Mouse (Mus musculus) forebrain, postnatal 0 days (tissue): ENCODE measurements at regions not wholly inside any gene's neighbourhood (a gene's known extent, or its start where the extent isn't known, plus 50 kb on each side); places are given as distances from the start of the nearest gene placed in this dataset.

Experiments used
- ATAC-seq: fragments of 200-750 bp; cut with Nextera tagmentation; 2 replicates; pipeline ENCODE4 v1.8.0; 2017; ENCODE audit warnings: mild to moderate bottlenecking, moderate library complexity
- DNase-seq: peaks from one replicate; pipeline ENCODE4 v3.0.0-alpha.2; 2015
- H3K27ac ChIP-seq: fragments of 300-500 bp; sonication (generic); 2 replicates; pipeline ENCODE4 v1.5.1; 2014; ENCODE audit warnings: low read depth, mild to moderate bottlenecking, antibody characterized with exemption, low read length, moderate library complexity, mixed read lengths
- H3K27me3 ChIP-seq: fragments of 300-500 bp; sonication (generic); 2 replicates; pipeline ENCODE4 v1.6.1; 2014; ENCODE audit warnings: mild to moderate bottlenecking, low read length, mixed read lengths; ENCODE audit not compliant: insufficient read depth
- H3K36me3 ChIP-seq: fragments of 300-500 bp; sonication (generic); 2 replicates; pipeline ENCODE4 v1.6.1; 2014; ENCODE audit warnings: mild to moderate bottlenecking, moderate library complexity; ENCODE audit not compliant: insufficient read depth
- H3K4me1 ChIP-seq: fragments of 300-500 bp; sonication (generic); 2 replicates; pipeline ENCODE4 v1.6.1; 2014; ENCODE audit warnings: antibody characterized with exemption; ENCODE audit not compliant: insufficient read depth
- H3K4me2 ChIP-seq: fragments of 300-500 bp; sonication (generic); 2 replicates; pipeline ENCODE4 v1.6.1; 2014; ENCODE audit warnings: low read depth, mild to moderate bottlenecking, moderate library complexity
- H3K4me3 ChIP-seq: fragments of 300-500 bp; sonication (generic); 2 replicates; pipeline ENCODE4 v1.5.1; 2014; ENCODE audit warnings: low read depth, low read length, mixed read lengths
- H3K9ac ChIP-seq: fragments of 300-500 bp; sonication (generic); 2 replicates; pipeline ENCODE4 v1.6.1; 2014; ENCODE audit warnings: mild to moderate bottlenecking
- H3K9me3 ChIP-seq: fragments of 300-500 bp; sonication (generic); 2 replicates; pipeline ENCODE4 v1.6.1; 2016; ENCODE audit warnings: low read length
- CTCF ChIP-seq: sonication (generic); IDR thresholded peaks from 2 replicates; pipeline ENCODE4 v1.5.1; 2016; ENCODE audit warnings: antibody characterized with exemption, control low read depth, low read depth
- WGBS: fragments of 180-500 bp; shearing (Covaris S2); extraction: QIAGEN DNeasy Blood & Tissue Kit; methylation state at CpG from one replicate; pipeline ENCODE4 v1.1.7; 2014; 5-methylcytosine and 5-hydroxymethylcytosine counted together

DNA sequence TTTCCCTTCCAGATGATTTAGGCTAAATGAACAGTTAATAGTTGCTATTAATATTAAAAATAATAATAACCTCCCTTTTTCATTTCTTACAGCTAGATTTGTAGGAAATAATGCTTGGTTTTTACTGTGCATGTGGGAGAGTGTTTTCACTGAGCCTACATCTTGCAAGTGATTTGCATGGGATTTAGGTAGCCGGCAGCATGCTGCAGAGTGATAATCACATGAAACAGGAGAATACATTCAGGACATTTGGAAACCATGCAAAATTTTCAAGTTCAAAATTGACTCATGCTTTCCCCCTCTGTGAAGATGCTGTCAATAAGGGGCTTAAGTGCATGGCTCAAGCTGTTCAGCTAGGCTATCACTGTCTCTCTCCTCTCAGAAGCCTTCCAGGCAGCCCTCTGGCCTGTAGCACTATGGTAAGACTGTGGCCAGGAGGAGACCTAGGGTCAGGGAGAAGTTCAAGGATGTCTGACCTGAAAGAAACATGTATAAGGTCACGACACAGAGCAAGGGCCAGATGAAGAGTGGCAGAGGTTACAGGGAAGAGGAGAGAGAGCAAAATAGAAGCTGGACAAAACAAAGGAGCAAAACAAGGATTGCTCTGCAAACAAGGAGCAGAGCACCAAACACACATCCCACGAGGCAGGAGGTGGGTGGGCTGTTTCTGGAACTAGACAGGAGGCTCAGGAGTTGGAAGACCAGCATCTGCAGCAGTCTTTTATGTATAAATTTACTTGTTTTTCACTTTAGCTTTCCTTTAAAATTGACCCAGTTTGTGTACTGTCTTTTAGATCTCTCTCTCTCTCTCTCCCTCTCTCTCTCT is 177.5 kb downstream of the Tmem161b start:
- H3K9me3 ChIP-seq = no peaks in the 10 kb centered on the region
- ATAC-seq (peak; percentile 43; the same call in 1 of the 2 replicates), DNase-seq (peak; percentile 26)
- no peak overlapping the region for H3K4me3 ChIP-seq
- H3K4me2 ChIP-seq = no peak overlapping the region
- no peak for TF ChIP-seq CTCF
- H3K27ac ChIP-seq = peak overlapping the region; percentile 23; the same call in 1 of the 2 replicates
- WGBS = 28% methylated on average over 3 of the region's 3 CpGs
- H3K27me3 ChIP-seq = no peaks in the 10 kb centered on the region
- no peaks in the 10 kb centered on the region; the same call in 1 of the 2 replicates for H3K4me1 ChIP-seq
- no peaks in the 10 kb centered on the region for H3K36me3 ChIP-seq
- H3K9ac ChIP-seq = 0 out of 2 replicates have a peak overlapping the region, but pooled peaks have one; percentile 15

DNA sequence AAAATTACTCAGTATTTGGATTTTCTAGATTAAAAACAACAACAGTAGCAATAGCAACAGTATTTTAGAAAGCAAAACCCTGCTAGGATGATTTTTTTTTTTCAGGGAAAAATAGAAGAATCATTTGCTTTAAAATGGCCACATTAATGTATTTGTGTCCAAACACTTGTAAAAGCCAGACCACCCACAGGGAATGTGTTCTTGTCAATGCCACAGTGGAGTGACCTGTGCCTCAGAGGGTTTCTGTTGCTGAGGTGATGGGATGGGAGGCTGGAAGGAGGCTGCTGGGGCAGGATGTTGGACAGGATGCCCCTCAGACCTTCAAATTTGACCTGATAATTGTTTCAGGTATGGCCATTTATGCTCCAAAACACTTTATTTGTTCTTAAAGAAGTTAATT is 178.9 kb downstream of the Tmem161b start:
- H3K4me3 ChIP-seq = no peak overlapping the region
- no peak overlapping the region for H3K27ac ChIP-seq
- H3K9me3 ChIP-seq = no peaks in the 10 kb centered on the region
- H3K4me1 ChIP-seq = no peaks in the 10 kb centered on the region; the same call in 1 of the 2 replicates
- ATAC-seq = no peak
- no peaks in the 10 kb centered on the region for H3K27me3 ChIP-seq
- no peak for DNase-seq
- no peaks in the 10 kb centered on the region for H3K36me3 ChIP-seq
- no peak for TF ChIP-seq CTCF
- H3K4me2 ChIP-seq = no peak overlapping the region
- H3K9ac ChIP-seq = no peak overlapping the region

- no peak overlapping the region for H3K27ac ChIP-seq
- no peaks in the 10 kb centered on the region for H3K36me3 ChIP-seq
- no peak for TF ChIP-seq CTCF
- ATAC-seq = peak; percentile 67
- no peak overlapping the region for H3K4me3 ChIP-seq
- no peaks in the 10 kb centered on the region; the same call in 1 of the 2 replicates for H3K4me1 ChIP-seq
- peak; percentile 35 for DNase-seq
- no peaks in the 10 kb centered on the region for H3K27me3 ChIP-seq
- 55% methylated on average over 19 of the region's 19 CpGs for WGBS
- no peaks in the 10 kb centered on the region for H3K9me3 ChIP-seq
- H3K9ac ChIP-seq = peak overlapping the region; percentile 7; the same call in 1 of the 2 replicates
- H3K4me2 ChIP-seq = peak overlapping the region; percentile 18; the same call in 1 of the 2 replicates
Measured at GRCm38 (mm10) chr13:84404566-84405194, 182.6 kb downstream of the Tmem161b start.

DNA sequence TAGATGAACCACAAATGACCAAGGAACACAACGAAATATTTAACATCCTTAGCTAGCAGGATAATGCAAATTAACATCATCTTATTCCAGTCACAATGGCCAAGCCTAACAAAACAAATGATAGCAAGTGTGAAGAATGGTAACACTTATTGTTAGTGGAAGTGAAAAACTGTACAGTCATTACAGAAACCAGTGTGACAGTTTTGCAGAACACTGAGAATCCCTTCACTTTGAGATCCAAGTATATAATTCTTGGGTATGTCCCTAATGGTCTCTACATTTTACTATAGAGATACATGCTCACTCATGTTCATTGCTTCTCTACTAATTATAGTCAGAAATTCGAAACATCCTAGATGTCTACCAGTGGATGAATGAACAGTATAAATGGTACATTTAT is 212.3 kb downstream of the Tmem161b start:
- WGBS = 82% methylated on average over 2 of the region's 2 CpGs
- DNase-seq (no peak), ATAC-seq (no peak)
- TF ChIP-seq CTCF = no peak
- H3K36me3 ChIP-seq = no peaks in the 10 kb centered on the region
- no peak overlapping the region for H3K27ac ChIP-seq
- no peaks in the 10 kb centered on the region for H3K27me3 ChIP-seq
- no peaks in the 10 kb centered on the region for H3K9me3 ChIP-seq
- no peak overlapping the region for H3K4me3 ChIP-seq
- no peak overlapping the region for H3K9ac ChIP-seq
- H3K4me1 ChIP-seq = peaks cover 6% of the 10 kb centered on the region
- H3K4me2 ChIP-seq = no peak overlapping the region

DNA sequence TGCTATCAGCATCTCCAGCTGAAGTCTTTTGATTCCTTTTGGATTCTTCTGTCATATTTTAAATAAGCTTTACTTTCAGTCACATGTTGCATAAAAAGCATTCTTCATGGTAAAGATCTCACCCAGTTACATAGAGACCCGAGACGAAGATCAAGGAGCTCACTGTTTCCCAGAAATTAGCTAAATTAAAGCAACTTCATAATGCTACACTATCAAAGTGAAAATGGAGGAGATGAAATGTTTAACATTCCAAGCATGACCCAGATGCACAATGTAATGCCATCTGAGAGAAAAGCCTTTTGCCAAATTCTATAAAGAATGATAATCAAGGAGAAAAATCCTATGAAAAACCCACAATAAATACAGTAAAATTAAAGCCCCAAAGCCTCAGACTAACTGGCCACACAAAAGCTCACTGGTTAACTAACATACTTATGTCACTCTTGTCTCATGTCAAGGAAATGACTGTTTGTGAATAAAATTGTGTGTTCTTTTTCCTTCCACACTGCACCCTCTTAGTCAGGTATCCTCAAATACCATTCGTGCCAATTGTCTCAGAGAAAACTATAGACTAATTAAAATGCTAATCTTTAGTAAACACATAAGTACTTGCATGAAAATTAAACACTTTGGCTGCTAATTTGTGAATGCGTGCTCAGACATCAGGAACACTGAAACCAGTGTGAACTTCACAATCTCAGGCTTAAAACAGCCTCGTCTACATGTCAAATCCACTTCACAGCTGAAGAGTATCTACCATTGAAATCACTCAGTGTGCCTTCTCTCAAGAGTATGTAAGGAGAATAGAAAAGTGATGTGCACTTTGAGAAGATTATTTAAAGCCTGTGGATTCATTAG is 215.7 kb downstream of the Tmem161b start:
- H3K9me3 ChIP-seq = no peaks in the 10 kb centered on the region
- DNase-seq (no peak), ATAC-seq (no peak; the same call in 1 of the 2 replicates)
- H3K27ac ChIP-seq = no peak overlapping the region
- 19% methylated on average over 5 of the region's 5 CpGs for WGBS
- no peak for TF ChIP-seq CTCF
- no peak overlapping the region for H3K9ac ChIP-seq
- H3K36me3 ChIP-seq = no peaks in the 10 kb centered on the region
- no peak overlapping the region for H3K4me2 ChIP-seq
- no peaks in the 10 kb centered on the region for H3K27me3 ChIP-seq
- peaks cover 6% of the 10 kb centered on the region for H3K4me1 ChIP-seq
- H3K4me3 ChIP-seq = no peak overlapping the region

DNA sequence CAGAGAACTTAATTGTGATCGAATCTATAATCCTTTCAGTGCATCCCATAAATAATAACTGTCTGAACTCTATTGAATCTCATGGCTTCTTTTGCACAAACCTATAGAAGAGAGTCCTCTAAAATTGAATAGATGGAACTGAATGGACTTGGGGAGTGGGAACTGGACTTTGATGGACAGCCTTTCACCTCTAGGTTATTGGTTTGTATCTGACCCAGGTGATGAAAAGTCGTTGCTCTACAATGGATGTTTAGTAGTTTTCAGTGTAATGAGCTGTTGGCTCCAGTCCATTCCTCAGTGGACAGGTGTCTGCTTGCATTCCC is 216.3 kb downstream of the Tmem161b start:
- no peak overlapping the region for H3K27ac ChIP-seq
- no peaks in the 10 kb centered on the region for H3K36me3 ChIP-seq
- peaks cover 6% of the 10 kb centered on the region for H3K4me1 ChIP-seq
- ATAC-seq (no peak), DNase-seq (no peak)
- 28% methylated on average over 2 of the region's 2 CpGs for WGBS
- no peak overlapping the region for H3K4me2 ChIP-seq
- no peaks in the 10 kb centered on the region for H3K27me3 ChIP-seq
- H3K9ac ChIP-seq = no peak overlapping the region
- no peak for TF ChIP-seq CTCF
- no peaks in the 10 kb centered on the region for H3K9me3 ChIP-seq
- no peak overlapping the region for H3K4me3 ChIP-seq
